10 mouse cellular contexts compared by ENCODE assay signal in genomic region chr5:119613413-119613812, GRCm38 (mm10). TPM values are rescaled to one million over a fixed set of nuclear protein-coding genes. Genes with fewer than 3 reads are reported as not detected.
DNase-seq lines count a peak whose midpoint lies in the region; ATAC-seq and TF ChIP-seq lines count a peak whose summit lies in the region.
"Had no signal": no experiment of that assay in that cellular context is flagged by ENCODE, and none has a peak within 500 bp of the region (broad histone marks: within the 10 kb centered on the region; RNA-seq: fewer than 3 reads in every experiment).

No protein-coding gene starts in this region.

- no peak for TF ChIP-seq CTCF in kidney, adult 2 months (conservative IDR thresholded peaks at IDR 0.05; ENCODE audit: insufficient read depth, insufficient read length, low read depth, low read length)

- H3K4me1 ChIP-seq in kidney, embryonic 14.5 days (ENCODE audit: control insufficient read depth, insufficient read depth, low read length), result peaks cover 11% of the 10 kb centered on the region
- no peaks in the 10 kb centered on the region for H3K4me1 ChIP-seq in kidney, adult 2 months (ENCODE audit: control insufficient read depth, insufficient read depth, low read length)
- no peaks in the 10 kb centered on the region for H3K4me1 ChIP-seq in hindbrain, embryonic 14.5 days (replicated peaks; ENCODE audit: control insufficient read depth, insufficient read depth, low read length)

- no peak overlapping the region for H3K4me2 ChIP-seq in kidney, embryonic 14.5 days (replicated peaks; ENCODE audit: low read depth, low read length)
- no peak overlapping the region for H3K4me2 ChIP-seq in hindbrain, embryonic 14.5 days (replicated peaks)

- no peaks in the 10 kb centered on the region for H3K9me3 ChIP-seq in kidney, embryonic 14.5 days (ENCODE audit: control insufficient read depth, low read length)
- no peaks in the 10 kb centered on the region for H3K9me3 ChIP-seq in hindbrain, embryonic 14.5 days (ENCODE audit: control insufficient read depth, low read length)

- no peak overlapping the region for H3K4me3 ChIP-seq in kidney, embryonic 14.5 days (ENCODE audit: low read length)
- no peak overlapping the region for H3K4me3 ChIP-seq in kidney, adult 2 months (ENCODE audit: insufficient read depth, low read depth, low read length)
- H3K4me3 ChIP-seq in hindbrain, embryonic 14.5 days (replicated peaks; ENCODE audit: low read length), result no peak overlapping the region

- peak; percentile 55; the same call in 1 of the 2 replicates for ATAC-seq in kidney, embryonic 14.5 days (ENCODE audit: low FRiP score, low TSS enrichment)
- peak; percentile 70; the same call in 1 of the 2 replicates for ATAC-seq in hindbrain, embryonic 14.5 days (ENCODE audit: low FRiP score)
- no peak for ATAC-seq in megakaryocyte-erythroid progenitor cell, adult 5-6 weeks (replicated peaks; ENCODE audit: low FRiP score, low TSS enrichment, poor library complexity, severe bottlenecking)

- WGBS in kidney, embryonic 14.5 days, result 27% methylated on average over 6 of the region's 6 CpGs
- WGBS in kidney, adult 2 months, result 56% methylated on average over 6 of the region's 6 CpGs
- 11% methylated on average over 5 of the region's 6 CpGs for WGBS in hindbrain, embryonic 14.5 days

- H3K9ac ChIP-seq in kidney, embryonic 14.5 days (ENCODE audit: low read depth, low read length), result 0 out of 2 replicates have a peak overlapping the region, but pooled peaks have one; percentile 7
- H3K9ac ChIP-seq in hindbrain, embryonic 14.5 days, result no peak overlapping the region

- H3K27me3 ChIP-seq in kidney, embryonic 14.5 days (ENCODE audit: control insufficient read depth, insufficient read depth, low read length), result no peaks in the 10 kb centered on the region
- no peaks in the 10 kb centered on the region for H3K27me3 ChIP-seq in kidney, adult 2 months (replicated peaks; ENCODE audit: control insufficient read depth, insufficient read depth, low read length)
- peaks cover 7% of the 10 kb centered on the region; the same call in 1 of the 2 replicates for H3K27me3 ChIP-seq in hindbrain, embryonic 14.5 days (ENCODE audit: control insufficient read depth, insufficient read depth, low read length)

- DNase-seq in kidney, adult 2 months, result no peak
- peak; percentile 52 for DNase-seq in urinary bladder, postnatal 14 days (ENCODE audit: low spot score)
- DNase-seq in urinary bladder, adult 18-20 months (ENCODE audit: low spot score in 2 of 2), result no peak
- no peak for DNase-seq in hindbrain, embryonic 14.5 days (ENCODE audit: low spot score)
- DNase-seq in thymus, postnatal 25 days, result no peak
- DNase-seq in urinary bladder, postnatal 10 days (ENCODE audit: low spot score), result no peak
- DNase-seq: cerebellum, postnatal 36 days; thymus, postnatal 36 days had no signal

- no peak overlapping the region for H3K27ac ChIP-seq in kidney, embryonic 14.5 days (ENCODE audit: low read depth, low read length)
- H3K27ac ChIP-seq in kidney, adult 2 months (ENCODE audit: insufficient read depth, low read depth, low read length), result no peak overlapping the region
- no peak overlapping the region for H3K27ac ChIP-seq in hindbrain, embryonic 14.5 days

- H3K36me3 ChIP-seq in kidney, embryonic 14.5 days (ENCODE audit: control insufficient read depth, insufficient read depth, low read length), result no peaks in the 10 kb centered on the region
- no peaks in the 10 kb centered on the region for H3K36me3 ChIP-seq in kidney, adult 2 months (ENCODE audit: control insufficient read depth, insufficient read depth, low read length)
- no peaks in the 10 kb centered on the region for H3K36me3 ChIP-seq in hindbrain, embryonic 14.5 days (replicated peaks; ENCODE audit: control insufficient read depth, insufficient read depth)

- TF ChIP-seq POLR2A in kidney, adult 2 months (IDR thresholded peaks at IDR 0.05; ENCODE audit: low read depth, low read length), result no peak

RNA-seq across cellular contexts. Expression of gene Tbx3, which starts 57.1 kb away (rescaled TPM):
- 31.7 and 53.3 TPM in 2 replicates for polyA plus RNA-seq in kidney, embryonic 14.5 days (2014; fragmentation: Nextera tagmentation; extraction: Ambion mirVana)
- polyA plus RNA-seq in kidney, adult 2 months (2012; rRNA removed), result 6.9 and 12.2 TPM in 2 replicates
- 4.3 and 6.6 TPM in 2 replicates for polyA plus RNA-seq in hindbrain, embryonic 14.5 days (2014; fragmentation: Nextera tagmentation; extraction: Ambion mirVana)
- not detected in 2 replicates for total RNA-seq in megakaryocyte-erythroid progenitor cell, adult 5-6 weeks (2014; fragmentation: Nextera tagmentation)
- total RNA-seq in megakaryocyte-erythroid progenitor cell, adult 5-6 weeks (2017), result not detected in 2 replicates
